Mouse (Mus musculus): ENCODE data around the gene Vps8. TPM values are rescaled to one million over a fixed set of nuclear protein-coding genes. Genes with fewer than 3 reads are reported as not detected.

Vps8 gene
- polyA plus RNA-seq, 1 experiment from 2014 or later: 10.7 TPM

DNA sequence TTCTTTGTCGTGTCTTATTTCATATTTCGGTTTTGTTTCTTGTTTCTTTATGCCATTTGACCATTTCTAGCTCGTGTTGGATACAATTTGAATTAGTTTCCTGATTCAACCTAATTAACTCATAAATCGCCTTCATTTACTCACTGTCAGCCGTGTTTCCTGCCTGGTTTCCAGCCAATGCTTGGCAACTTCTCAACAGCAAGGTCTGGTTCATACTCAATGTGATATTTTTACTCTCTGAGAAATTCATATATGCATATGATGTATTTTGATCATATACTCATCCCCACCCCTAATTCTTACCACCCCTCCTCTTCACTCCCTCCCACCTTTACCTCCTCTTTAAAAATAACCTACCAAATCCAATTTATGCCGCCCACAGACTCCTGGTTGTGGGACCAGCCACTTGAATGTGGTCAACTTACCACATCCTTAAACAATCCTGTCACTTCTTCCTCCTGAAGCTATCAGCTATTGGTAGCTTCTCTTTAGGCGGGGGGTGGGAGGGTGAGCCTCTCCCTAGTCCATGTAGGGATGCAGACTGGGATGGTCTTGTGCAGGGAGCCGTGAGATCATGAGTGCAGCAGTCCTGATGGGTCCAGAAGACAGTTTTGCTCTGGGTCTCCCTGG lies 184.2 kb downstream of the Vps8 start:
- H3K9me3 ChIP-seq: no peaks in the 10 kb centered on the region
- no peaks in the 10 kb centered on the region for H3K27me3 ChIP-seq
- H3K4me3 ChIP-seq: no peak overlapping the region
- WGBS: 73% methylated on average over 8 of the region's 8 CpGs
- no peak for ATAC-seq (ENCODE audit: insufficient number of reproducible peaks, insufficient read depth, low FRiP score, low TSS enrichment, low read depth)
- H3K27ac ChIP-seq: no peak overlapping the region
- no peak overlapping the region for H3K9ac ChIP-seq
- no peak overlapping the region for H3K4me2 ChIP-seq
- H3K4me1 ChIP-seq: peaks cover 9% of the 10 kb centered on the region; the same call in 1 of the 2 replicates
- H3K36me3 ChIP-seq: no peaks in the 10 kb centered on the region

DNA sequence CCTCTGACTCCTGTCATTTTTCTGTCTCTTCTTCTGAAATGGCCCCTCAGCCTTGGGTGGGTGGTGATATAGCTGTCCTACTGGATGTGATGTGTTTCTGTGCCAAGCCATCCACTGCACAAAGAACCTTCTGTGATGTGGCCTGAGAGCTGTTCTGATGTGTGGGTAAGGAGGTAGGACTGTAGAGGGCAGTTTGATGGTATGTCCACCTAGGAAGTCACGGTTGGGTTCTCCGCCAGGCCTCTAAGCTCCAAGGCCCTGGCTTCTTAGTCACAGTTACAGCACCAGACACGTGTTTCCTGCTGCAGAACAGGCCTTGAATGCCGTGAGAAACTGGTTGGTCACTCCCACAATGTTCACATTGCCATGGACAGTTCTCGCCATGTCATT lies 184.7 kb downstream of the Vps8 start:
- Histone ChIP-seq H3K4me1 (peaks cover 9% of the 10 kb centered on the region; the same call in 1 of the 2 replicates), H3K4me2 (no peak overlapping the region), H3K9me3 (no peaks in the 10 kb centered on the region), H3K4me3 (no peak overlapping the region), H3K36me3 (no peaks in the 10 kb centered on the region), H3K27ac (no peak overlapping the region), H3K27me3 (no peaks in the 10 kb centered on the region), H3K9ac (no peak overlapping the region)
- ATAC-seq (ENCODE audit: insufficient number of reproducible peaks, insufficient read depth, low FRiP score, low TSS enrichment, low read depth): no peak
- WGBS: 79% methylated on average over 5 of the region's 5 CpGs

DNA sequence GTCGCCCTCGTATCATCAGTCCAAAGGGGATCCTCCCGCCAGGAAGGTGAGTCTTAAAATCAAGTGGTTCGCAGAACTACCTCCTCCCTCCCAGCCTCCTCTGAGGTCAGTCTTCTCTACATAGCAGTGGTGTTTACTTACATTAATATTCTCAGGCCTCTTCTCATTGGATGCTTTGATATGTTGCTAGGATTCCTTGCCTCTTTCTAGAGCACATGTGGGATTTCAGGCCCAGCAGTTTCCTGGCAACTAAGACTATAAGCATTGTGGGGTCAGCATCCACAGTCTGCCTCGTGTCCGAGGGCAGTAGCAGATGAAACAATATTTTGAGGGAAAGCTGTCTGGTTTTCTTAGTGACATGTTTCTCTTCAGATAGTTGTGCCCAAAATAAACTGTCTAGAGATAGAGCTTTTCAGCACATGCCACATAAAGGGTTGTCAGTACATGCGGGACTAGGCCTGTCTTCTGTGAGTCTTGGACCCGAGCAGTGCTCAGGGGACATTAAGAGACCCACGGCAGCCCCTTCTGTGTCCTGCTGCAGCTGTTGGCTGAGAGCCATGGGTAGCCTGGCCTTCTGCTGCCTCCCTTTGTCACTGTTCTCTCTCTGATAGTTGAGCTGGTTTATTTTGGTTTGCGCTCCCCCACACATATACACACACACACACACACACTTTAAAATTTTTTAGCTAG lies 185.4 kb downstream of the Vps8 start:
- H3K27ac ChIP-seq: no peak overlapping the region

DNA sequence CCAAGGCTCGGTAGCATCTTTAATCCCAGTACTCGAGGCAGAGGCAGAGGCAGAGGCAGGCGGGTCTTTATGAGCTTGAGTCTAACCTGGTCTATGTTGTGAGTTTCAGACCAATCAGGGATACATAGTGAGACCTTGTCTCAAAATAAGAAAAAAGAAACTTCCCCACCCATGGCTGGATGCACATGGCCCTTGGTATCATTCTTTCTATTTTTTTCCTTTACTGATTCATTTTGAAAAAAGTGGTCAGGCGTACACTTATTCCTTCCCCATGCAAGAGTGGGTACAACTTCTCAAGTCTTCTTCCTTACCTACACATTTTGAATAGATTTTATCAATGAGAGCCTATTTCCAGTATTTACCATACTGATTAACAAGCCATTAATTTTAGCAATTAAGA lies 187.6 kb downstream of the Vps8 start:
- Histone ChIP-seq H3K27me3 (no peaks in the 10 kb centered on the region), H3K4me3 (no peak overlapping the region), H3K9ac (no peak overlapping the region), H3K4me2 (no peak overlapping the region), H3K27ac (no peak overlapping the region), H3K9me3 (no peaks in the 10 kb centered on the region), H3K4me1 (peaks cover 9% of the 10 kb centered on the region; the same call in 1 of the 2 replicates), H3K36me3 (no peaks in the 10 kb centered on the region)
- 87% methylated on average over 4 of the region's 4 CpGs for WGBS
- no peak for ATAC-seq (ENCODE audit: insufficient number of reproducible peaks, insufficient read depth, low FRiP score, low TSS enrichment, low read depth)

More for the DNA sequence above, 185.4 kb downstream of the Vps8 start:
- H3K36me3 ChIP-seq: no peaks in the 10 kb centered on the region
- no peaks in the 10 kb centered on the region for H3K27me3 ChIP-seq
- no peak for ATAC-seq (ENCODE audit: insufficient number of reproducible peaks, insufficient read depth, low FRiP score, low TSS enrichment, low read depth)
- no peak overlapping the region for H3K4me2 ChIP-seq
- H3K9me3 ChIP-seq: no peaks in the 10 kb centered on the region
- H3K9ac ChIP-seq: no peak overlapping the region
- H3K4me3 ChIP-seq: no peak overlapping the region
- 76% methylated on average over 10 of the region's 10 CpGs for WGBS
- peaks cover 9% of the 10 kb centered on the region; the same call in 1 of the 2 replicates for H3K4me1 ChIP-seq

DNA sequence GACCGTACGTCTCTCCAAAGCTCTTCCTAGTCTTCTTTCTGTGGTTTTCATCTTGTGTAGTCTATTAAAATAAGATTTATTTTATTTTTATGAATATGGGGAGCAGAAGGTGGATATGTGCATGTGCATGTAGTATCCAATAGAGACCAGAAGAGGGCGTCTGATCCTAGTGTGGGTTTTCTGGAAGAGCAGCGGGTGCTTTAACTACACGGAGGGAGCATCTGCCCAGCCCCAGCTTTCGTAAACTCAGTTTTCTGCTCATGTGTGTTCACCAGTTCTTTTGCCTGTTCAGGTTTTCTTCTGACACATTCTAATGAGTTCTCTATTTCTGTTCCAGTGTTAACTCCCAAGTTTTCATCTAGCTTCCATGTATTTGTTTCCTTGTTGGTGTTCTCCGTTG lies 192.9 kb downstream of the Vps8 start:
- no peak overlapping the region for H3K27ac ChIP-seq
- H3K4me2 ChIP-seq: no peak overlapping the region
- no peaks in the 10 kb centered on the region for H3K27me3 ChIP-seq
- 54% methylated on average over 7 of the region's 7 CpGs for WGBS
- H3K4me1 ChIP-seq: no peaks in the 10 kb centered on the region
- no peak overlapping the region for H3K4me3 ChIP-seq
- peaks cover 4% of the 10 kb centered on the region; the same call in 1 of the 2 replicates for H3K9me3 ChIP-seq
- no peak for ATAC-seq (ENCODE audit: insufficient number of reproducible peaks, insufficient read depth, low FRiP score, low TSS enrichment, low read depth)
- H3K36me3 ChIP-seq: no peaks in the 10 kb centered on the region
- no peak overlapping the region for H3K9ac ChIP-seq

DNA sequence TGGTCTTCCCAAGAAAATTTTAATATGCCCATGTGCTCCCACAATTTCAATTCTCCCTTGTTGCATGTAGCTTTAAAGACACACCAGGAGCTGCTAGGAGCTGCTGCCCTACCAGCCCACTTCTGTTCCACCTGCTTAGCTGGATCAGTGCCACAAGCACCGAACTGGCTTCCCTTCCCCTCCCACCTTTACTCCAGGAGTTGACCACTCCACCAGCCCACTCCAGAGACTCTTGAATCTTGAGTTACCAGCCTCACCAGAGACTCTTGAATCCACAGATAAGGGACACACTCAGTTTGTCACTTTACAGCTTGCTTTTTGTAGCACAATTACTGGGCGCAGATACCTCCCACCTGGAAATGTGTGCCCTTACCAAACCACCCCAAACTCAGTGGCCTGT lies 197.7 kb downstream of the Vps8 start:
- H3K9me3 ChIP-seq: peaks cover 4% of the 10 kb centered on the region; the same call in 1 of the 2 replicates
- no peak overlapping the region for H3K4me3 ChIP-seq
- no peak overlapping the region for H3K4me2 ChIP-seq
- no peak for ATAC-seq (ENCODE audit: insufficient number of reproducible peaks, insufficient read depth, low FRiP score, low TSS enrichment, low read depth)
- H3K4me1 ChIP-seq: no peaks in the 10 kb centered on the region
- H3K36me3 ChIP-seq: no peaks in the 10 kb centered on the region
- H3K9ac ChIP-seq: no peak overlapping the region
- H3K27me3 ChIP-seq: no peaks in the 10 kb centered on the region
- no peak overlapping the region for H3K27ac ChIP-seq
- 85% methylated on average over 2 of the region's 2 CpGs for WGBS

DNA sequence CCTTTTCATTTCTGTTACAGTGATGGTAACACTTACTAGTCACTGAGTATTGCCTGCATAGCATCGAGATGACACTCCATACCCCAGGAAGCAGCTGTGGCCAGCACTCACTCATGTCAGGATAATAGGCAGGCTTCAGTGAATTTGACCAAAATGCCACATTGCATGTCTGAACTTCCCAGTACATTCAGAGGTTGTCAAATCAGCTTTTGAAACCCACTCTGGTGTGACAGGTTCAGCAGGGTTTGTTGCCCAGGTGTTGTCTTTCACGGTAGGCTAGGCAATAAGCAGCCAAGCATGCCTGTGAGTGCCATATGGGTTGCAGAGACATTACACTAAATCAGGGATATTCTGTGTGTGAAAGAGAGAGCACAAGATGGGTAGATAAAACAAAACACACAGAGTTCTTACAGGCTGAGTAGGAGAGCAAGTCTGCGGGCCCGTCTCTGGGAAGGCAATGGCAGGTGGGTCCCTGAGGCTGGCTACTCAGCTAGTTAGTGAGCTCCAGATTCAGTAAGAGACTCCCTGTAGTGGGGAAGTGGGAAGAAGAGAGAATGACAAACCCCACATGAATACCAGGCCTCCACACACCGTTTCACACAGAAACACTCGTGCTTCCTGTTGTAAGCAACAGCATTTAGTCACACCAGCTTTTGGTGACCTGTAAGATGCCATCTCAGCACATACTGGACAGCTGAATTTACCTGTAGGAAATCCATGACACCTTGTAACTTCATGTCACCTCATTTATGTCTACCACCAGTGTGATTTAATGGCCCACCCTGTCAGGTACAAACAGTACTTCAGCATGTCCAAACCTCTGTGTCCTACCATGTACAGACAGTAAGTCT lies 203.1 kb downstream of the Vps8 start:
- Histone ChIP-seq H3K27ac (peak overlapping the region; percentile 8; the same call in 1 of the 2 replicates), H3K4me2 (no peak overlapping the region), H3K27me3 (no peaks in the 10 kb centered on the region), H3K4me1 (peaks cover 16% of the 10 kb centered on the region), H3K36me3 (no peaks in the 10 kb centered on the region), H3K4me3 (no peak overlapping the region), H3K9ac (no peak overlapping the region), H3K9me3 (no peaks in the 10 kb centered on the region)
- WGBS: 68% methylated on average over 6 of the region's 6 CpGs
- ATAC-seq (ENCODE audit: insufficient number of reproducible peaks, insufficient read depth, low FRiP score, low TSS enrichment, low read depth): no peak

DNA sequence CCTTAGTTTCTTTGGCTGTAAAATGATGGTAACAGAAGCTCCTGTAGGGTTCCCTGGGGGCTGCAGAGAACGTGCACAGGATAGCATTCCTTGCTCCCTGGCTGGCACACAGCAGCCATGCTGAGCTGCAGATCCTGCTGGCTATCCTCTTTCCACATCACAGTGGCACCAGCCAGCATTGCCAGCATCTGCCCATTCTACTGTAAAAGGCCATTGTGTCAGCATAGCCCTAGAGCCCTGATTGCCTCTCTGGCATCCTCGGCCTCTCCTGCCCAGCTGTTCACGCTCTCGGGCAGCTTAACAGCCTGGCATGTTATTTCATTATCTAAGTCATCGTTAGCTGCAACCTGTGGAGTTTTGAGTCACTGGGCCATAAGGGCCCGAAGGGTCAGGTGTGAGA lies 204.3 kb downstream of the Vps8 start:
- H3K9ac ChIP-seq: no peak overlapping the region
- no peak overlapping the region for H3K27ac ChIP-seq
- H3K4me3 ChIP-seq: no peak overlapping the region
- WGBS: 75% methylated on average over 6 of the region's 6 CpGs
- no peak overlapping the region for H3K4me2 ChIP-seq
- H3K9me3 ChIP-seq: no peaks in the 10 kb centered on the region
- peaks cover 16% of the 10 kb centered on the region for H3K4me1 ChIP-seq
- no peaks in the 10 kb centered on the region for H3K27me3 ChIP-seq
- no peak for ATAC-seq (ENCODE audit: insufficient number of reproducible peaks, insufficient read depth, low FRiP score, low TSS enrichment, low read depth)
- no peaks in the 10 kb centered on the region for H3K36me3 ChIP-seq

DNA sequence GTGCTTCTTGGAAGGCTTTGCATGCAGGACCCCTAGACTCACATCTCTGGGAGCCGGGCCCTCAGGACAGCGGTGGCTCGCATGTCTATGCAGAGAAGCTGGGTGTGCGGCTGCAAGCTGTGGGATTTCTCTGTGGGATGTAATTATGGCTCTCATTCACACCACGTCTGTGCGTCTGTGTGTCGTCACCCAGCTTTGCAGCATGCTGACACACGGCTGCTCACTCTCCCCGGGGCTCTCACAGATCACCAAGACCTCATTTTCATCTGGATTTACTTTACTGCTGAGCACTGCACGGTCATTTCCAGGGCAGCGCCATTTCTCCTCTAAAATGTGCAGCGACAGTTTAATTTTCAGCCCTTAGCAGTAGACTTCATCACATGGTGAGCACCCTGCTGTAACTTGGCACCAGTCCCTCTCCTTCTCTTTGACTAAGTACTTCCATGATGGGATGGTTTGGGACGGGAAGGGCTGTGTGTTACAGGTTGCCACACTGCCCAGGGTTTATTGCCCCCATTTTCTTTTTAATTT lies 205.2 kb downstream of the Vps8 start:
- H3K27ac ChIP-seq: no peak overlapping the region
- no peak overlapping the region for H3K4me3 ChIP-seq
- ATAC-seq (ENCODE audit: insufficient number of reproducible peaks, insufficient read depth, low FRiP score, low TSS enrichment, low read depth): no peak; the same call in 1 of the 2 replicates
- no peaks in the 10 kb centered on the region for H3K9me3 ChIP-seq
- H3K9ac ChIP-seq: 0 out of 2 replicates have a peak overlapping the region, but pooled peaks have one; percentile 21
- H3K27me3 ChIP-seq: no peaks in the 10 kb centered on the region
- H3K36me3 ChIP-seq: no peaks in the 10 kb centered on the region
- peak overlapping the region; percentile 27 for H3K4me2 ChIP-seq
- 25% methylated on average over 13 of the region's 13 CpGs for WGBS
- peaks cover 16% of the 10 kb centered on the region for H3K4me1 ChIP-seq

DNA sequence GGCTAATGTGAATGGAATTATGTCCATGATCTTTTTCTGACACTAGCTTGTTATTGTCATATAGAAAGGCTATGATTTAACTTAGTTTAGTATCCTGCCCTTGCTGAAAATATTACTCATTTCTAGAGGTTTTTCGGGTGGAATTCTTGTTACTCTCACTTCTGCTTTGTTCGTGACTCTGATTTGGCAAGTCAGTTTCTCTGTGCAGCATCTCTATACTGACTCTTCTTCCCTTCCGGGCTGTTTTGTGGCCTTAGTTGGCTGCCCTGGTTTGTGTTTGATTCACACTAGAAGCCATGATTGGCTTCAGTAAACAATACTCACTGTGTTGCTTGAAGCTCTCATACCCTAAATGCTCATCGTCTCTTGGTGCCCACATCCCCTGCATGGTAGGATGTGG lies 207.7 kb downstream of the Vps8 start:
- 91% methylated on average over 4 of the region's 4 CpGs for WGBS
- no peak overlapping the region for H3K4me2 ChIP-seq

DNA sequence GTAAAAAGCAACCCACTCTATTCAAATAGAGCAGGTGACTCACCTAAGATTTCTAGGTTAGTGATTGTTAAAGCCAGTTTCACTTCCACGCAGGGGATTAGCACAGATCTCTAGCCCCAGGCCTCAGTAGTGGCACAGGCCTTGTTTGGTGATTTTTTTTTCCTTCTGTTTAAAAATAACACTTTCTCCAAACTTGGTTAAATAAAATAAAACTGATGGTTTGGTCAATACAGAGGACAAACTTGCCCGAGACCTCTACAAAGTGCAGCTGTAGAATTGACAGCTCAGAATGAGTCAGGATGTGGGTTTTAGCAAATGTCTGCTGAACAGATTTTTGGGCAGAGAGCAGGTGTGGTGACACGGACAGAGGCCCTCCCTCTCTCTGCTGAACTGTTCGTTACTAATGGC lies 208.9 kb downstream of the Vps8 start:
- WGBS: 76% methylated on average over 4 of the region's 4 CpGs
- no peak overlapping the region for H3K27ac ChIP-seq
- no peaks in the 10 kb centered on the region for H3K36me3 ChIP-seq
- H3K4me2 ChIP-seq: no peak overlapping the region
- no peak for ATAC-seq (ENCODE audit: insufficient number of reproducible peaks, insufficient read depth, low FRiP score, low TSS enrichment, low read depth)
- no peak overlapping the region for H3K9ac ChIP-seq
- H3K4me1 ChIP-seq: peaks cover 16% of the 10 kb centered on the region
- H3K9me3 ChIP-seq: no peaks in the 10 kb centered on the region
- H3K27me3 ChIP-seq: no peaks in the 10 kb centered on the region
- H3K4me3 ChIP-seq: no peak overlapping the region

More for the DNA sequence above, 207.7 kb downstream of the Vps8 start:
- Histone ChIP-seq H3K36me3 (no peaks in the 10 kb centered on the region), H3K9ac (no peak overlapping the region), H3K4me3 (no peak overlapping the region), H3K9me3 (no peaks in the 10 kb centered on the region), H3K27ac (no peak overlapping the region), H3K4me1 (peaks cover 16% of the 10 kb centered on the region), H3K27me3 (no peaks in the 10 kb centered on the region)
- ATAC-seq (ENCODE audit: insufficient number of reproducible peaks, insufficient read depth, low FRiP score, low TSS enrichment, low read depth): no peak

Data from embryonic facial prominence, embryonic 13.5 days (tissue).